Mouse (Mus musculus) right cerebral cortex, adult 2 months (tissue): ENCODE data around the gene Fhod1.

Experiments
- DNase-seq, 2 experiments: peaks; one replicate each; pipeline ENCODE4 v3.0.0; 2021 to 2022; ENCODE audit warnings: low spot score in 2 of 2

Gene Fhod1

DNA sequence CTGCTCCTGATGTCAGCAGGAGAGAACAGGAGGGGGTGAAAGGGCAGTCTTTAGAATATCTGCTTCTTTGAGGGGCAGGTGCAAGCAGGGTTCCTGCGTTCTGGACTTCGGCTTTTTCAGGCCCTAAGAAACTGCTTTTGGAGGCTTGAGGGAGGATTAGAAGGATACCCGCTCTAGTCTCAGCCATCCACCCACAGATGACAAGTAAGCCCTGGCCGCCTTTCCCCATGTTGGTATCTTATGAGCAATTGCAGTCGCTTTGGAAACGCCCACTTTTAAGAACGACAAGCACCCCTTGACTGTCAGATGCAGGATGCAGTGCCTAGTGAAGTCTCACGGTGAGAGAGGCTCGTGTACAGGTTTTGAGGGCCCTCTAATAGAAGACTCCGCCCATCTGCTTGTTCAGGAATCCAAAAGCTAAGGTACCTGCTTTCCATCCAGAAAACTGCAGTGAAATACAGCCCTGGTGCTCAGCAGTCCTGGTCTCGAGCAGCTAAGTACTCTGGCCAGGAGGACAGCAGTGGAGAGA lies 29.0 kb downstream of the Fhod1 start:
- DNase-seq, result no peak

GRCm38 (mm10) chr8:105317941-105318340 lies 29.8 kb downstream of the Fhod1 start:
- DNase-seq, result no peak

GRCm38 (mm10) chr8:105315073-105315769 lies 32.5 kb downstream of the Fhod1 start:
- no peak for DNase-seq

GRCm38 (mm10) chr8:105313622-105314402 lies 33.9 kb downstream of the Fhod1 start:
- DNase-seq, result no peak

- DNase-seq, result no peak
Measured at GRCm38 (mm10) chr8:105312891-105313481, 34.8 kb downstream of the Fhod1 start.

- no peak for DNase-seq
Measured at GRCm38 (mm10) chr8:105311718-105312117, 36.0 kb downstream of the Fhod1 start.

DNA sequence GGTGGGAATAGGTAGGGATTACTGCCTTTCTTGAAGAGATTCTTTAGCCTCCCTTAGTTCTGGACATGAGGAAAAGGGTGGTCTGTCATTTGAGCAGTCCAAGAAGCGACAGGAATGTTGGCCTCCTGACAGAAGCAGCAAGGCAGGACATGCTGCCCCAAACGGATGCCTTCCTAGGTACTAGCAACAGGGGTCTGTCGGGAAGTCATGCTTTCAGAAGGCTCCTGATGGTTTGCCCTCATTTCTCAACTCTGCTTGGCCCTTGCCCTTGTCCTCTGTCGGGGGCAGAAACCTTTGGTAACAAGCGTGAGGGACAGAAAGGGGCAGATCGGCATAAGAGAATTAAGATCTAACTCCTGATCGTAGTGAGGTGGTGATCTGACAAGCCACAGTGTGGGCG lies 37.6 kb downstream of the Fhod1 start:
- no peak for DNase-seq

GRCm38 (mm10) chr8:105309142-105309847 lies 38.5 kb downstream of the Fhod1 start:
- DNase-seq, result no peak

DNA sequence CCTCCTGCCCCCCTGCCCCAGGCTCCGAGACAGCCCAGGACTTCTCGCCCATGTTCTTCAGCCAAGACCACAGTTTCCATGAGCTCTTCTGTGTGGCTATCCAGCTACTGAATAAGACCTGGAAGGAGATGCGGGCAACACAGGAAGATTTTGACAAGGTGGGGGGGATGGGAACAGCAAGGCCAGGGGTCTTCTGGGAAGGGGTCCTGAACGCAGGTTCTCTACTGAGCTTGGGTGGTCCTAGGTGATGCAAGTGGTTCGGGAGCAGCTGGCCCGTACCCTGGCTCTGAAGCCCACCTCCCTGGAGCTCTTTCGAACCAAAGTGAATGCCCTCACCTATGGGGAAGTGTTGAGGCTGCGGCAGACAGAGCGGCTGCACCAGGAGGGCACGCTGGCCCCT lies 39.3 kb downstream of the Fhod1 start:
- no peak for DNase-seq

DNA sequence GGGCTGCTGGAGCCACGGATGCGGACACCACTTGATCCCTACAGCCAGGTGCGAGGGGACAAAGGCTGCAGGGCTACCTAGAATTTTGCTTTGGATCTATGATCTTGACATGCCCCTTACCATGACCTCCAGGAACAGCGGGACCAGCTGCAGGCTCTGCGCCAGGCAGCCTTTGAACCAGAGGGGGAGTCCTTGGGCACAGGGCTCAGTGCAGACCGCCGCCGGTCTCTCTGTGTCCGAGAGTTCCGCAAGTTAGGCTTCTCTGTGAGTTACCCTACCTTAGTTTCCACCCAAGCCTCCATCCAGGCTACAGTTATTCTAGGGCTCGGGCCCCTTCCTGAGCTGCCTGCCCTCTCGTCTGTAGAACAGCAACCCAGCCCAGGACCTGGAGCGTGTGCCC lies 40.1 kb downstream of the Fhod1 start:
- DNase-seq, result no peak

GRCm38 (mm10) chr8:105306146-105306691 lies 41.5 kb downstream of the Fhod1 start:
- DNase-seq, result no peak

GRCm38 (mm10) chr8:105305211-105306145 lies 42.3 kb downstream of the Fhod1 start, which contains the start of gene Elmo3:
Gene Elmo3, plus strand, starts transcription at chr8:105305601.
- peak; percentile 60 to 64 for DNase-seq

DNA sequence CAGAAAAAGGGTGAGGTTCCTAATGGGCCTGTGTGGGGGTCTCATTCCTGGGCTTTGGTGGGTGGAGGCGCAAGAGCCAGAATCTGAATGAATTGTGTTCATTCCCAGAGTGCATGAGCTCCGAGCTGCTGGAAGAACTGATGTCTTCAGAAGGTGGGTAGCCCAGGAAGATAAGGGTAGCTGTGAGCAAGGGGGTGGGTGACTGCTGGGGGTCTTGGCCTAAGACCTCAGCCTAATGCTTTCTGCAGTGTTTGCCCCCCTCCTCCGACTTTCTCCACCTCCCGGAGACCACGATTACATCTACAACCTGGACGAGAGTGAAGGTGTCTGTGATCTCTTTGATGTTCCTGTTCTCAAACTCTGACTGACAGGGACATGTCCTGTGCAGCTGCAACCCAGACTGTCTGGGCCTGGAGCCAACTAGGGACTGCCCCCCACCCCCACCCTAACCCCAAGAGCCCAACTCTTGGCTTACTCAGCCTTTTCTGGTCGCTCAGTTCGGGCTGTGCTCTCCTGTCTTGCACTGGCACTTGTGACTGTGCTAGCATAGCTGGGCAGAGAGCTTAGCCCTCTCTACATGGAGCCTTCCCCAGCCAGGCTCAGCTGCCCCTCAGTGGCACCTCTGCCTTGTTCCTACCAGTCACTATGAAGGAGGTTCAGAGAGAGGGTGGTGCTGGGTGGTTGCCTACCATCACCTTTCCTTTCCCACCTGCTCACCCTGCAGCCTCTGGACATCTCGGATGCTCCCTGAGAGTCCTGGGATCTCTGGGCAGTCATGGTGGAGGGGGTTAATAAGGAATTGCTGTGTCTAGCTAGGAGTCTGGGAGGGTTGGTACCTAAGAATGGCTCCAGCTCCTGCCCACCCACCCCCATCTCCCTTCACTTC lies 43.2 kb downstream of the Fhod1 start:
- peak in 1 of 2 experiments; percentile 23 for DNase-seq

- no peak for DNase-seq
Measured at GRCm38 (mm10) chr8:105303874-105304273, 43.9 kb downstream of the Fhod1 start.

DNA sequence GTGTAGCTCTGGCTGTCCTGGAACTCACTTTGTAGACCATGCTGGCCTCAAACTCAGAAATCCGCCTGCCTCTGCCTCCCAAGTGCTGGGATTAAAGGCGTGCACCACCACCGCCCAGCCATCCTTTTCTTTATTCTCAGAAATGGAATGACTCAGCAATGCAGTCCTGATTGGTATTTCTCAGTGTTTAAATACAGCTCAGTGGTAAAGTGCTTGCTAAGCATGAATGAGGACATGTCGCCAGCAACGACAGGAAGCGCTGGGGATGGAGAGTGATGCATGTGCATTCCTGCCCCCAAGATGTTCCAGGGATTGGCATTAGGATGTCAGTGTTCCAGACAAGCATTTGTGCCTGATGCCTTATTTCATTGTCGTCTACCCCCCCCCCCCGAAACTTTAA lies 44.4 kb downstream of the Fhod1 start:
- DNase-seq, result no peak

- no peak for DNase-seq
Measured at GRCm38 (mm10) chr8:105299962-105300361, 47.8 kb downstream of the Fhod1 start.

GRCm38 (mm10) chr8:105298351-105299252 lies 49.2 kb downstream of the Fhod1 start:
- DNase-seq, result no peak

- DNase-seq, result peak; percentile 94
Measured at GRCm38 (mm10) chr8:105297511-105298192, 50.1 kb downstream of the Fhod1 start, which contains the start of gene E2f4. Gene E2f4, plus strand, starts transcription at chr8:105297663.
